Mouse (Mus musculus): ENCODE data around the gene Grtp1. TPM values are rescaled to one million over a fixed set of nuclear protein-coding genes. Genes with fewer than 3 reads are reported as not detected.

Grtp1 gene
- 19.7 and 23.3 TPM in 2 replicates for polyA plus RNA-seq (2014; fragmentation: Nextera tagmentation; extraction: Ambion mirVana)

GRCm38 (mm10) chr8:13200301-13201012 is at the start of gene Grtp1:
Gene Grtp1 (minus strand): TSS chr8:13200620.
- Histone ChIP-seq H3K4me3 (ENCODE audit: low read depth, low read length) (peak within 1 kb of the TSS; percentile 62), H3K27ac (ENCODE audit: low read depth, low read length) (peak within 1 kb of the TSS; percentile 92), H3K9me3 (ENCODE audit: control insufficient read depth, low read length) (no peaks in the 10 kb centered on the region), H3K36me3 (ENCODE audit: control insufficient read depth, insufficient read depth, low read length) (no peaks in the 10 kb centered on the region), H3K4me1 (replicated peaks; ENCODE audit: control insufficient read depth, insufficient read depth, low read length) (peaks cover 37% of the 10 kb centered on the region), H3K4me2 (peak within 1 kb of the TSS; percentile 73), H3K9ac (ENCODE audit: low read depth, low read length) (peak within 1 kb of the TSS; percentile 80), H3K27me3 (replicated peaks; ENCODE audit: control insufficient read depth, insufficient read depth, low read length) (peaks cover 7% of the 10 kb centered on the region)
- DNase-seq (ENCODE audit: low spot score) (peak; percentile 75), ATAC-seq (replicated peaks; ENCODE audit: low FRiP score) (peak; percentile 65)
- WGBS: 1% methylated on average over 53 of the region's 58 CpGs

GRCm38 (mm10) chr8:13244343-13244880 is 44.0 kb upstream of the Grtp1 start:
- no peak overlapping the region for H3K4me3 ChIP-seq (ENCODE audit: low read depth, low read length)
- no peak overlapping the region for H3K27ac ChIP-seq (ENCODE audit: low read depth, low read length)
- H3K4me2 ChIP-seq: no peak overlapping the region
- H3K27me3 ChIP-seq (replicated peaks; ENCODE audit: control insufficient read depth, insufficient read depth, low read length): peaks cover 4% of the 10 kb centered on the region; the same call in 1 of the 2 replicates
- 75% methylated on average over 11 of the region's 11 CpGs for WGBS
- no peaks in the 10 kb centered on the region for H3K9me3 ChIP-seq (ENCODE audit: control insufficient read depth, low read length)
- H3K4me1 ChIP-seq (replicated peaks; ENCODE audit: control insufficient read depth, insufficient read depth, low read length): no peaks in the 10 kb centered on the region
- ATAC-seq (replicated peaks; ENCODE audit: low FRiP score) (no peak), DNase-seq (ENCODE audit: low spot score) (no peak)
- H3K9ac ChIP-seq (ENCODE audit: low read depth, low read length): no peak overlapping the region
- H3K36me3 ChIP-seq (ENCODE audit: control insufficient read depth, insufficient read depth, low read length): no peaks in the 10 kb centered on the region

GRCm38 (mm10) chr8:13242985-13243870 is 42.8 kb upstream of the Grtp1 start:
- no peaks in the 10 kb centered on the region for H3K36me3 ChIP-seq (ENCODE audit: control insufficient read depth, insufficient read depth, low read length)
- H3K9ac ChIP-seq (ENCODE audit: low read depth, low read length): no peak overlapping the region
- ATAC-seq (replicated peaks; ENCODE audit: low FRiP score) (no peak), DNase-seq (ENCODE audit: low spot score) (no peak)
- no peaks in the 10 kb centered on the region for H3K9me3 ChIP-seq (ENCODE audit: control insufficient read depth, low read length)
- no peaks in the 10 kb centered on the region for H3K27me3 ChIP-seq (replicated peaks; ENCODE audit: control insufficient read depth, insufficient read depth, low read length)
- no peak overlapping the region for H3K4me2 ChIP-seq
- H3K27ac ChIP-seq (ENCODE audit: low read depth, low read length): no peak overlapping the region
- no peak overlapping the region for H3K4me3 ChIP-seq (ENCODE audit: low read depth, low read length)
- H3K4me1 ChIP-seq (replicated peaks; ENCODE audit: control insufficient read depth, insufficient read depth, low read length): no peaks in the 10 kb centered on the region
- 74% methylated on average over 10 of the region's 10 CpGs for WGBS

GRCm38 (mm10) chr8:13240691-13241090 is 40.3 kb upstream of the Grtp1 start:
- DNase-seq (ENCODE audit: low spot score): no peak
- H3K9ac ChIP-seq (ENCODE audit: low read depth, low read length): no peak overlapping the region
- ATAC-seq (replicated peaks; ENCODE audit: low FRiP score): no peak
- no peaks in the 10 kb centered on the region for H3K4me1 ChIP-seq (replicated peaks; ENCODE audit: control insufficient read depth, insufficient read depth, low read length)
- H3K27me3 ChIP-seq (replicated peaks; ENCODE audit: control insufficient read depth, insufficient read depth, low read length): no peaks in the 10 kb centered on the region
- H3K4me3 ChIP-seq (ENCODE audit: low read depth, low read length): no peak overlapping the region
- WGBS: 69% methylated on average over 7 of the region's 7 CpGs
- no peaks in the 10 kb centered on the region for H3K9me3 ChIP-seq (ENCODE audit: control insufficient read depth, low read length)
- H3K27ac ChIP-seq (ENCODE audit: low read depth, low read length): no peak overlapping the region
- no peaks in the 10 kb centered on the region for H3K36me3 ChIP-seq (ENCODE audit: control insufficient read depth, insufficient read depth, low read length)
- no peak overlapping the region for H3K4me2 ChIP-seq

GRCm38 (mm10) chr8:13240055-13240454 is 39.6 kb upstream of the Grtp1 start:
- Histone ChIP-seq H3K9ac (ENCODE audit: low read depth, low read length) (no peak overlapping the region), H3K4me1 (replicated peaks; ENCODE audit: control insufficient read depth, insufficient read depth, low read length) (no peaks in the 10 kb centered on the region), H3K27me3 (replicated peaks; ENCODE audit: control insufficient read depth, insufficient read depth, low read length) (no peaks in the 10 kb centered on the region), H3K9me3 (ENCODE audit: control insufficient read depth, low read length) (no peaks in the 10 kb centered on the region), H3K27ac (ENCODE audit: low read depth, low read length) (no peak overlapping the region), H3K4me3 (ENCODE audit: low read depth, low read length) (no peak overlapping the region), H3K4me2 (no peak overlapping the region), H3K36me3 (ENCODE audit: control insufficient read depth, insufficient read depth, low read length) (no peaks in the 10 kb centered on the region)
- ATAC-seq (replicated peaks; ENCODE audit: low FRiP score): no peak
- no peak for DNase-seq (ENCODE audit: low spot score)
- 83% methylated on average over 9 of the region's 9 CpGs for WGBS

GRCm38 (mm10) chr8:13234803-13235202 is 34.4 kb upstream of the Grtp1 start:
- no peak for DNase-seq (ENCODE audit: low spot score)
- Histone ChIP-seq H3K9ac (ENCODE audit: low read depth, low read length) (no peak overlapping the region), H3K27ac (ENCODE audit: low read depth, low read length) (no peak overlapping the region), H3K27me3 (replicated peaks; ENCODE audit: control insufficient read depth, insufficient read depth, low read length) (0 out of 2 replicates have a peak, but pooled peaks cover 2% of the 10 kb centered on the region), H3K36me3 (ENCODE audit: control insufficient read depth, insufficient read depth, low read length) (no peaks in the 10 kb centered on the region), H3K4me3 (ENCODE audit: low read depth, low read length) (no peak overlapping the region), H3K9me3 (ENCODE audit: control insufficient read depth, low read length) (no peaks in the 10 kb centered on the region), H3K4me2 (no peak overlapping the region), H3K4me1 (replicated peaks; ENCODE audit: control insufficient read depth, insufficient read depth, low read length) (no peaks in the 10 kb centered on the region)
- no peak for ATAC-seq (replicated peaks; ENCODE audit: low FRiP score)
- 91% methylated on average over 13 of the region's 13 CpGs for WGBS

GRCm38 (mm10) chr8:13230471-13230870 is 30.1 kb upstream of the Grtp1 start:
- DNase-seq (ENCODE audit: low spot score) (no peak), ATAC-seq (replicated peaks; ENCODE audit: low FRiP score) (no peak)
- Histone ChIP-seq H3K27me3 (replicated peaks; ENCODE audit: control insufficient read depth, insufficient read depth, low read length) (peaks cover 6% of the 10 kb centered on the region), H3K9ac (ENCODE audit: low read depth, low read length) (no peak overlapping the region), H3K4me1 (replicated peaks; ENCODE audit: control insufficient read depth, insufficient read depth, low read length) (no peaks in the 10 kb centered on the region), H3K4me2 (no peak overlapping the region), H3K9me3 (ENCODE audit: control insufficient read depth, low read length) (no peaks in the 10 kb centered on the region), H3K36me3 (ENCODE audit: control insufficient read depth, insufficient read depth, low read length) (no peaks in the 10 kb centered on the region), H3K27ac (ENCODE audit: low read depth, low read length) (no peak overlapping the region), H3K4me3 (ENCODE audit: low read depth, low read length) (no peak overlapping the region)
- 84% methylated on average over 4 of the region's 4 CpGs for WGBS

GRCm38 (mm10) chr8:13229802-13230201 is 29.4 kb upstream of the Grtp1 start:
- 82% methylated on average over 12 of the region's 12 CpGs for whole genome bisulfite sequencing
- Histone ChIP-seq H3K4me1 (replicated peaks; ENCODE audit: control insufficient read depth, insufficient read depth, low read length) (no peaks in the 10 kb centered on the region), H3K9ac (ENCODE audit: low read depth, low read length) (no peak overlapping the region), H3K36me3 (ENCODE audit: control insufficient read depth, insufficient read depth, low read length) (no peaks in the 10 kb centered on the region), H3K9me3 (ENCODE audit: control insufficient read depth, low read length) (no peaks in the 10 kb centered on the region), H3K4me2 (no peak overlapping the region), H3K27ac (ENCODE audit: low read depth, low read length) (no peak overlapping the region), H3K4me3 (ENCODE audit: low read depth, low read length) (no peak overlapping the region), H3K27me3 (replicated peaks; ENCODE audit: control insufficient read depth, insufficient read depth, low read length) (peaks cover 11% of the 10 kb centered on the region)
- ATAC-seq (replicated peaks; ENCODE audit: low FRiP score): no peak
- no peak for DNase-seq (ENCODE audit: low spot score)

Data from liver, embryonic 11.5 days (tissue).